Mouse (Mus musculus) cortical plate, adult 2 months (tissue): Measurements from ENCODE around the gene Frmd4b. TPM values are rescaled to one million over a fixed set of nuclear protein-coding genes. Genes with fewer than 3 reads are reported as not detected.
A peak's percentile ranks its signal among the peaks of the same experiment; 100 is the strongest.

ENCODE experiments used
- H3K27ac ChIP-seq: fragments of 200-500 bp; 2 replicates; pipeline ENCODE4 v1.5.1; 2012; ENCODE audit warnings: low read length, control low read depth, inconsistent platforms; ENCODE audit not compliant: insufficient read depth
- H3K4me1 ChIP-seq: fragments of 200-500 bp; 2 replicates; pipeline ENCODE4 v1.6.1; 2011; ENCODE audit warnings: low read length; ENCODE audit not compliant: control insufficient read depth, insufficient read depth
- H3K4me3 ChIP-seq: fragments of 200-500 bp; 2 replicates; pipeline ENCODE4 v1.5.1; 2011; ENCODE audit warnings: mild to moderate bottlenecking, low read length, control low read depth; ENCODE audit not compliant: insufficient read depth
- CTCF ChIP-seq: fragments of 200-500 bp; IDR thresholded peaks from 2 replicates; pipeline ENCODE4 v1.5.1; 2011; ENCODE audit warnings: mild to moderate bottlenecking, control low read depth, low read length; ENCODE audit not compliant: insufficient read depth; ENCODE audit errors: extremely low read depth
- POLR2A ChIP-seq: fragments of 200-500 bp; IDR thresholded peaks from 2 replicates; pipeline ENCODE4 v1.6.1; 2011; ENCODE audit warnings: mild to moderate bottlenecking, low read length, control low read depth; ENCODE audit not compliant: insufficient read depth; ENCODE audit errors: extremely low read depth
- polyA plus RNA-seq: library from polyadenylated mRNA; depleted of rRNA; stranded (reverse); fragments of >200 nt; gene quantifications from 2 replicates; pipeline ENCODE4 v1.2.3, GENCODE M21; 2012

The Frmd4b gene
- polyA plus RNA-seq, 1 experiment: 17.1 TPM

GRCm38 (mm10) chr6:97486813-97487361 lies 130.5 kb downstream of the Frmd4b start:
- Histone ChIP-seq H3K27ac (peak overlapping the region; percentile 89), H3K4me1 (peaks cover 2% of the 10 kb centered on the region; the same call in 1 of the 2 replicates), H3K4me3 (peak overlapping the region; percentile 87)
- no peak for TF ChIP-seq CTCF
- no peak for TF ChIP-seq POLR2A

DNA sequence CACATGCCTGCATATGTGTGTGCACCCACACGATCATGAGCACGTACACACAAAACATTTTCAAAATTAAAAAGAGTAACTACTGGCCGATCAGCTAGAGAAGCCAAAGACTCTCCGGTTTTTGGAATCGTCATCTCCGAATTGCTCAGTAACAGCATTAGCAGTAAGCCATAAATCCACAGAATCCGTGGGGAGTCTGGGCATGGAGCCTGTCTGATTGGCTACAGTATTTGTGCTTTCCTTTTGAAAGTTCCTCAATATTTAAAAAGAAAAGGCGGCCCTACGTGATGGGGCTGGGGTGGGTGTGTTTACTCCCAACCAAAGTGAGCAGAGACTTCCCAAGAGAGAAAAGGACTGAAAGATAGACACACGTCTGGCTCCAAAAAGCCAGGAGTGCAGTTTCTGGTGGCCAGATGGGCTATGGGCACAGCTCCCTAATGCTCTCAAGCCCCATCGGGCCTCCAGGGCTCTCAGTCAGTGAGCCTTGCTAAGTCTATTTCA lies 131.4 kb downstream of the Frmd4b start:
- no peak overlapping the region; the same call in 1 of the 2 replicates for H3K4me3 ChIP-seq
- H3K4me1 ChIP-seq: peaks cover 2% of the 10 kb centered on the region; the same call in 1 of the 2 replicates
- no peak overlapping the region for H3K27ac ChIP-seq
- no peak for TF ChIP-seq CTCF
- no peak for TF ChIP-seq POLR2A

- Histone ChIP-seq H3K27ac (no peak overlapping the region), H3K4me1 (peaks cover under 1% of the 10 kb centered on the region; the same call in 1 of the 2 replicates), H3K4me3 (no peak overlapping the region)
- no peak for TF ChIP-seq CTCF
- TF ChIP-seq POLR2A: no peak
Measured at GRCm38 (mm10) chr6:97481912-97482311, 135.4 kb downstream of the Frmd4b start.

GRCm38 (mm10) chr6:97478981-97479860 lies 138.1 kb downstream of the Frmd4b start:
- Histone ChIP-seq H3K4me3 (no peak overlapping the region), H3K27ac (0 out of 2 replicates have a peak overlapping the region, but pooled peaks have one; percentile 28), H3K4me1 (no peaks in the 10 kb centered on the region)
- no peak for TF ChIP-seq POLR2A
- no peak for TF ChIP-seq CTCF

GRCm38 (mm10) chr6:97473672-97474071 lies 143.7 kb downstream of the Frmd4b start:
- no peaks in the 10 kb centered on the region for H3K4me1 ChIP-seq
- H3K27ac ChIP-seq: no peak overlapping the region
- TF ChIP-seq POLR2A (no peak), CTCF (no peak)
- no peak overlapping the region for H3K4me3 ChIP-seq

DNA sequence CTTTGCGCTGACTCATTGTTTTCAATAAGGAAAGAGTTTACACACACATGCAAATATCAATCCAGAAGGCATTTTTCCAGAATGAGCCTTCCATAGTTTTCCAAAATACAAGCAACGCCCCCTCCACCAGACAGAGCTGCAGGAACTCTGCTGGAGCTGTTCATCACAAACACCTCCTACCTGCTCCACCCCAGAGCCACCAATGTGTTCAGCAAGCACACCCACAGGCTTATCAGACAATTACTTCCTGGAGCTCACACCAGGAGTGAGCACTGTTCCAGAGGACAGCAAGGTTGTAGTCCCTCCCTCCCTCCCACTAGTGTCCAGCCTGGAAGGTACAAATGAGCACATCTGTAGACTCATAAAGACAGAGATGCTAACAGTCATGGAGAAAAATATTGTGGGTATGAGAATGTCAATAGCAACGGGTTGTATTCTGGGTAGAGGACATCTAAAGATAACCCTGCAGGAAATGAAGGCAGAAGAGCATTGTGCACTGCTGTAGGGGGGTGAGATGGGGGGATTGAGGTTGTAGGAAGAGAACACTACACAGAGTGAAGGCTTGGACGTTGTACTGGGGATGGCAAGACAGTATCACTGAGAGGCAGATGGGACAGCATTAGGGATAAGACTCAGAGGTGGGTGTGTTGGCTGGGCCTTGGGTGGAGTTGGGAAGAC lies 144.3 kb downstream of the Frmd4b start:
- TF ChIP-seq POLR2A (no peak), CTCF (no peak)
- Histone ChIP-seq H3K27ac (no peak overlapping the region), H3K4me1 (no peaks in the 10 kb centered on the region), H3K4me3 (no peak overlapping the region)

GRCm38 (mm10) chr6:97463898-97464524 lies 153.3 kb downstream of the Frmd4b start:
- no peaks in the 10 kb centered on the region for H3K4me1 ChIP-seq
- no peak overlapping the region for H3K4me3 ChIP-seq
- TF ChIP-seq CTCF: no peak
- TF ChIP-seq POLR2A: no peak
- no peak overlapping the region for H3K27ac ChIP-seq

- no peak overlapping the region for H3K27ac ChIP-seq
- TF ChIP-seq CTCF (no peak), POLR2A (no peak)
- no peaks in the 10 kb centered on the region; the same call in 1 of the 2 replicates for H3K4me1 ChIP-seq
- no peak overlapping the region for H3K4me3 ChIP-seq
Measured at GRCm38 (mm10) chr6:97462421-97462820, 154.9 kb downstream of the Frmd4b start.

DNA sequence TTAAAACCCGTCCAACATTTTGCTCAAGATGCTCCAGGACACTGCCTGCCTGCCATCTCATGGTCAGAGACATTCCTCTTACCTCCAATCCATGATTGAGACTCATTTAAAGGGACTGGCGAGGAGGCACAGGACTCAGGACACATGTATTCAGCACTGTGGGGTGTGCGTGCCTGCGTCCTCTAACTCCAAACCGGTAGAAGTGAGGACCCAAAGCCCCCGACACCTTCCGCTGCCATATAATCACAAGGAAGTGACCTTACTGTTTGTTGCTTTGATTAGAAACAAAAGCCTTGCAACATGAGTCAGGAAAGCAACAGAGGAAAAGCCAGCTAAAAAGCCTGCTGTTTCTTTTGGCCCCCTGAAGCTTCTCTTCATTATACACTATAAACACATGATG lies 158.2 kb downstream of the Frmd4b start:
- H3K4me3 ChIP-seq: peak overlapping the region; percentile 6; the same call in 1 of the 2 replicates
- TF ChIP-seq CTCF: no peak
- no peak for TF ChIP-seq POLR2A
- peak overlapping the region; percentile 74; the same call in 1 of the 2 replicates for H3K27ac ChIP-seq
- H3K4me1 ChIP-seq: no peaks in the 10 kb centered on the region; the same call in 1 of the 2 replicates
